Mouse (Mus musculus) midbrain, embryonic 15.5 days (tissue): ENCODE measurements around the gene Nrg3. TPM values are rescaled to one million over a fixed set of nuclear protein-coding genes. Genes with fewer than 3 reads are reported as not detected.

Experiments
- ATAC-seq: fragments of 200-750 bp; cut with Nextera tagmentation; replicated peaks from 2 replicates; pipeline ENCODE4 v1.8.0; 2017; ENCODE audit warnings: moderate TSS enrichment
- H3K27ac ChIP-seq: fragments of 300-500 bp; sonication (generic); 2 replicates; pipeline ENCODE4 v1.5.1; 2015; ENCODE audit warnings: mild to moderate bottlenecking, inconsistent platforms
- H3K27me3 ChIP-seq: fragments of 300-500 bp; sonication (generic); replicated peaks from 2 replicates; pipeline ENCODE4 v1.6.1; 2015; ENCODE audit warnings: inconsistent platforms
- H3K36me3 ChIP-seq: fragments of 300-500 bp; sonication (generic); replicated peaks from 2 replicates; pipeline ENCODE4 v1.6.1; 2015; ENCODE audit warnings: inconsistent platforms
- H3K4me1 ChIP-seq: fragments of 300-500 bp; sonication (generic); 2 replicates; pipeline ENCODE4 v1.6.1; 2015; ENCODE audit warnings: inconsistent platforms
- H3K4me2 ChIP-seq: fragments of 300-500 bp; sonication (generic); 2 replicates; pipeline ENCODE4 v1.6.1; 2015; ENCODE audit warnings: inconsistent platforms, mild to moderate bottlenecking, moderate library complexity
- H3K4me3 ChIP-seq: fragments of 300-500 bp; sonication (generic); 2 replicates; pipeline ENCODE4 v1.5.1; 2015; ENCODE audit warnings: mild to moderate bottlenecking, inconsistent platforms
- H3K9ac ChIP-seq: fragments of 300-500 bp; sonication (generic); 2 replicates; pipeline ENCODE4 v1.6.1; 2015; ENCODE audit warnings: mild to moderate bottlenecking, inconsistent platforms
- H3K9me3 ChIP-seq: fragments of 300-500 bp; sonication (generic); 2 replicates; pipeline ENCODE4 v1.6.1; 2016; ENCODE audit warnings: inconsistent platforms
- WGBS: fragments of 180-500 bp; shearing (Covaris S2); methylation state at CpG from one replicate; pipeline ENCODE4 v1.1.7; 2015; ENCODE audit warnings: mixed read lengths; 5-methylcytosine and 5-hydroxymethylcytosine counted together
- polyA plus RNA-seq: library from polyadenylated mRNA; unstranded; fragments of >200 nt; fragmentation: Nextera tagmentation; extraction: Ambion mirVana; gene quantifications from 2 replicates; pipeline ENCODE4 v1.2.1, GENCODE M21; 2015

The Nrg3 gene
- polyA plus RNA-seq, 1 experiment from 2014 or later: 17.2 TPM

DNA sequence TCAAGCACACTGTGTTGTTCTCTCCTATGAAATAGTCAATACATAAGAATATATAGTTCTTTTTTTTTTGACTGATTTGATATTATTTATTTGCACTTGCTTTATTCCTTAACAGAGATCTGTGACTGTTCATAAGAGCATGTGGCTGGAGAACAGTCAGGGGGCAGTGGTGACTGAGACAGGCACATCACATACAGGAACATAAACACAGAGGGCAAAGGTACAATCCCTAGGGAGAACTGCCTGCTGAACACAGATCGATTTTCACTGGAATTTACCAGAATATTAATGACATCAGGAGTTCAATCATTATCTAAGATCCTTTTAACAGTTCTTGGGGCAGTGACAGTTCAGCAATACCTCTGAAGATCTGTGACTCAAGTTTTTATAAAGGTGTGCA is 812.9 kb downstream of the Nrg3 start:
- WGBS: 51% methylated on average over 1 of the region's 1 CpGs
- Histone ChIP-seq H3K4me2 (no peak overlapping the region), H3K36me3 (no peaks in the 10 kb centered on the region), H3K4me1 (no peaks in the 10 kb centered on the region), H3K27ac (no peak overlapping the region), H3K9me3 (no peaks in the 10 kb centered on the region), H3K4me3 (no peak overlapping the region), H3K27me3 (no peaks in the 10 kb centered on the region), H3K9ac (no peak overlapping the region)
- no peak for ATAC-seq

DNA sequence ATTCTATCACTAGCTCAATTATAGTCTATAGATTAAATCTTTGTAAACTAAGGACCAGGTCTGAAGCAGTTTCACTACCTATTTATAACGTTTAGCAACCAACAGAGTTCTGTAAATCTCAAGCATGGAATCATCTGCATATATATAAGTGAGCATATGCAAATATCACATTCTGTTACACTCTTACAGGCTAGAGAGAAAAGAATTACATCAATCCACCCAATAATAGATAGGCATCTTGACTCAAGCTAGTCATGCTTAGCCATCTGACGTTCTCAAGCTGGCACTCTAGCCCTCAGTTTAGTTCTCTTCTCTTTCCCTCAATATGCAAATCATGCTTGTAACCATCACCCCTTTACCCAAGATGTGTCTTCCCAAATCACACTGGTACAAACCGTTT is 835.8 kb downstream of the Nrg3 start:
- Histone ChIP-seq H3K4me1 (no peaks in the 10 kb centered on the region), H3K36me3 (no peaks in the 10 kb centered on the region), H3K9me3 (no peaks in the 10 kb centered on the region), H3K9ac (no peak overlapping the region), H3K27me3 (no peaks in the 10 kb centered on the region), H3K4me2 (no peak overlapping the region), H3K4me3 (no peak overlapping the region), H3K27ac (no peak overlapping the region)
- no peak for ATAC-seq
- WGBS: 79% methylated on average over 3 of the region's 3 CpGs

DNA sequence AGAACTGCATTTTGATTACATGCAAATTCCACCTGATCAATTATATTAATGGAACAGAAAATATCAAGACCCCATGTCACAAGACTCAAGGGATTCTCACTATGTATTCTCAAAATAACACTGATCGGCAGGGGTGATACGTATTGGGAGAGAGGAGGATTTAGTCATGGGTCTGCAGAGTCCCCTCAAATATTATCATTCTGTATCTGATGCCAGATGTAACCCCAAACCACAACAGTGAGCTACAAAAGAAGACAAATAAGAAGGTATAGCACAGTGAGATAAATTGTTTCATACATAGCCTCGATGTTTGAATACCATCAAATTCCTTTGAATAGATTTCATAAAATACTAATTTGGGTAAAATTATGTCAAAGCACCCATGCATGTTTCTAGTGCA is 842.8 kb downstream of the Nrg3 start:
- H3K27ac ChIP-seq: no peak overlapping the region
- no peaks in the 10 kb centered on the region for H3K27me3 ChIP-seq
- H3K4me3 ChIP-seq: no peak overlapping the region
- 75% methylated on average over 3 of the region's 3 CpGs for WGBS
- no peaks in the 10 kb centered on the region for H3K9me3 ChIP-seq
- H3K4me1 ChIP-seq: no peaks in the 10 kb centered on the region
- H3K36me3 ChIP-seq: no peaks in the 10 kb centered on the region
- no peak overlapping the region for H3K9ac ChIP-seq
- no peak overlapping the region for H3K4me2 ChIP-seq
- no peak for ATAC-seq

DNA sequence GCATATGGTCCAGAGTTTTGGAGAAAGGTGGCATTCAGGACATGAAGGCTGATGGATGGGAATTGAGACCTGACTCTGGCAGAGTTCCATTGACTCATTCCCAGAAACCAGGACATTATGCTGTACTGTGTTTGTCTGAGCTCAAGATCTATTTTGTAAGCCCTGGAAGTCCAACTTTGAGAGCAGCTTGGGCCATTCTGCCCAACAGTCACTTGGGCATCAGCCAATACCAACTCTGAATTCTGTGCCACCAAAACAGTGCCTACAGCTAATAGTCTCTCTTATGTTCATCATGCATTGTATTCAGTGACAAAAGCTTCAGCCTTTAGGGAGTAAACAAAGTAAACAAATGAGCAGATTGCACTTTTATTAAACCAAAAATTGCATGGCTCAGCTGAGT is 843.2 kb downstream of the Nrg3 start:
- Histone ChIP-seq H3K4me3 (no peak overlapping the region), H3K4me1 (no peaks in the 10 kb centered on the region), H3K27ac (no peak overlapping the region), H3K36me3 (no peaks in the 10 kb centered on the region), H3K4me2 (no peak overlapping the region), H3K9me3 (no peaks in the 10 kb centered on the region), H3K9ac (no peak overlapping the region), H3K27me3 (no peaks in the 10 kb centered on the region)
- no peak for ATAC-seq

GRCm38 (mm10) chr14:38628862-38629619 is 843.8 kb downstream of the Nrg3 start:
- Histone ChIP-seq H3K27ac (no peak overlapping the region), H3K4me1 (no peaks in the 10 kb centered on the region), H3K36me3 (no peaks in the 10 kb centered on the region), H3K9me3 (no peaks in the 10 kb centered on the region), H3K4me3 (no peak overlapping the region), H3K27me3 (no peaks in the 10 kb centered on the region), H3K4me2 (no peak overlapping the region), H3K9ac (no peak overlapping the region)
- 63% methylated on average over 2 of the region's 2 CpGs for WGBS
- ATAC-seq: no peak

DNA sequence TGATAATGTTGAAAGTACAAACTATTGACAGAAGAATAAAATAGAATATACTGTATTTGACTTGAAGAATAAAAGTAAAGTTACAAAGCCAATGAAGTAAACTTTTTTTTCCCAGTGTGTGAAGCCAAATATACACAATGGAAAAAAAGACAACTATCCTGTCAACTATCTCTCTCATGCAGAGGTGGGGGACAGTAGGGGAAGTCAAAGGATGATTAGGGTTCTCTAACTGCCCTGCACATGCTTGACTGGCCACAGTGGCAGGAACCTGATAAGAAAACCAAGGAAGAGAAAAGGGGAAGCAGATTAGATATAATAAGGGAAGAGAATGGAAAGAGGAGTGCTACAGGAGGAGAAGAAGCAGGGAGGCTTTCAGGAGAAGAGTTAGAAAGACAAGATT is 855.9 kb downstream of the Nrg3 start:
- H3K27me3 ChIP-seq: no peaks in the 10 kb centered on the region
- no peaks in the 10 kb centered on the region for H3K9me3 ChIP-seq
- H3K4me1 ChIP-seq: no peaks in the 10 kb centered on the region
- no peak overlapping the region for H3K27ac ChIP-seq
- H3K9ac ChIP-seq: no peak overlapping the region
- H3K36me3 ChIP-seq: no peaks in the 10 kb centered on the region
- no peak overlapping the region for H3K4me2 ChIP-seq
- no peak overlapping the region for H3K4me3 ChIP-seq
- ATAC-seq: no peak

DNA sequence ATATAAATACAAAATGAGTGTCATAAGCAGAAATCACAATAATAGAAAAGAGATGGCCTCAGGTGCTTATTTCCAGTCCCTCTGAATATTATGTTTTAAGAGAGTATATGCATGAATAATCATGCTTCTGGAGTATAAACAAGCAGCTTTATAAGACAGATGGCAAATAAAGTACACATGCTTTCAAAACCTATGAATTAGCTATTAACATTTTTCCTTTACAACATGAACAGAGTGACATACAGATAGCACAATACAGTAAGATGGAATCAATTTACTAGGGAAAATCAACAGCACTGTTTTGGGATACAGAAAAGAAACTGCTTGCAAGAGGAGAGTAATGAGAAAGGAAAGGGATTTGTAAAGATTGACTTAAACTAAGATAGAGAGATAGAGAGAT is 875.2 kb downstream of the Nrg3 start:
- Histone ChIP-seq H3K9ac (no peak overlapping the region), H3K9me3 (no peaks in the 10 kb centered on the region), H3K4me1 (no peaks in the 10 kb centered on the region), H3K27me3 (no peaks in the 10 kb centered on the region), H3K4me3 (no peak overlapping the region), H3K36me3 (no peaks in the 10 kb centered on the region), H3K27ac (no peak overlapping the region), H3K4me2 (no peak overlapping the region)
- ATAC-seq: no peak

DNA sequence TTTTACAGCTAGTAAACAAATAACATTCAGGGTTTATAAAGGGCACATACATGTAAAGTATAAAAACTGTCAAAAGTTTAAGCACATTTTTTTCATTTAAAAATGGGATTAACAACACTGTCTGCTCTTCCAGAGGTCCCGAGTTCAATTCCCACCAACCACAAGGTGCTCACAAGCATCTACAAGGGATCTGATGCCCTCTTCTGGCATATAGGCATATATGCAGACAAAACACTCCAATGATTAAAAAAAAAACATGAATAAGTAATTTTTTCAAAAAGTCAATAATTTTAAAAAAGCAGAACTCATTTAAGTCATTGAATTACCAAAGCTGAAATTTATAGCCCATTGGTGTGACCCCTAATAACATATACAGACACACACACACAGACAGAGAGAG is 878.6 kb downstream of the Nrg3 start:
- Histone ChIP-seq H3K9me3 (no peaks in the 10 kb centered on the region), H3K4me1 (no peaks in the 10 kb centered on the region), H3K27me3 (no peaks in the 10 kb centered on the region), H3K9ac (no peak overlapping the region), H3K36me3 (no peaks in the 10 kb centered on the region), H3K4me3 (no peak overlapping the region), H3K27ac (no peak overlapping the region), H3K4me2 (no peak overlapping the region)
- no peak for ATAC-seq
- 85% methylated on average over 1 of the region's 1 CpGs for WGBS

- no peak overlapping the region for H3K4me2 ChIP-seq
- no peak for ATAC-seq
- no peaks in the 10 kb centered on the region for H3K4me1 ChIP-seq
- H3K9me3 ChIP-seq: no peaks in the 10 kb centered on the region
- WGBS: 91% methylated on average over 3 of the region's 3 CpGs
- no peak overlapping the region for H3K4me3 ChIP-seq
- no peaks in the 10 kb centered on the region for H3K36me3 ChIP-seq
- no peak overlapping the region for H3K9ac ChIP-seq
- H3K27ac ChIP-seq: no peak overlapping the region
- H3K27me3 ChIP-seq: no peaks in the 10 kb centered on the region
Measured at GRCm38 (mm10) chr14:38576796-38577195, 896.1 kb downstream of the Nrg3 start.

- Histone ChIP-seq H3K9ac (no peak overlapping the region), H3K9me3 (no peaks in the 10 kb centered on the region), H3K4me1 (no peaks in the 10 kb centered on the region), H3K27ac (no peak overlapping the region), H3K4me3 (no peak overlapping the region), H3K4me2 (no peak overlapping the region), H3K27me3 (no peaks in the 10 kb centered on the region), H3K36me3 (no peaks in the 10 kb centered on the region)
- WGBS: 85% methylated on average over 1 of the region's 1 CpGs
- no peak for ATAC-seq
Measured at GRCm38 (mm10) chr14:38568184-38568583, 904.7 kb downstream of the Nrg3 start.

DNA sequence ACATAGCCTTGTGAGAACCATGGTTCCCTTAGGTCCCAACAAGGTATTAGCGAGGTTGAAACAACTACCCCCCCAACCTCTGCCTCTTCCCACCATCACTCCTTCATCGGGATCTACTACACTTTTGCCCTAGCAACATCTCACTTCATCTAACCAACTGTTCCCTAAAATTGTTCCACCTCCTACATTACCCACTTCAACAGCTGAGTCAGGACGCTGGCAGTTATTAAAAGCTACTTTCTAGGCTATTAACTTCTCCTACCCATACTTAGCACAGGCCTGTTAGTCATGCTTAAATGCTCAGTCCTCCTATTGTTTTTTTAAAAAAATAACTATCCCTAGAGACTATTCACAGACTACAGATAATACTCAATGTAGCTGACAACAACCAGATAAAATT is 906.7 kb downstream of the Nrg3 start:
- Histone ChIP-seq H3K27me3 (no peaks in the 10 kb centered on the region), H3K9me3 (no peaks in the 10 kb centered on the region), H3K27ac (no peak overlapping the region), H3K4me3 (no peak overlapping the region), H3K9ac (no peak overlapping the region), H3K36me3 (no peaks in the 10 kb centered on the region), H3K4me2 (no peak overlapping the region), H3K4me1 (no peaks in the 10 kb centered on the region)
- WGBS: 92% methylated on average over 3 of the region's 3 CpGs
- no peak for ATAC-seq

DNA sequence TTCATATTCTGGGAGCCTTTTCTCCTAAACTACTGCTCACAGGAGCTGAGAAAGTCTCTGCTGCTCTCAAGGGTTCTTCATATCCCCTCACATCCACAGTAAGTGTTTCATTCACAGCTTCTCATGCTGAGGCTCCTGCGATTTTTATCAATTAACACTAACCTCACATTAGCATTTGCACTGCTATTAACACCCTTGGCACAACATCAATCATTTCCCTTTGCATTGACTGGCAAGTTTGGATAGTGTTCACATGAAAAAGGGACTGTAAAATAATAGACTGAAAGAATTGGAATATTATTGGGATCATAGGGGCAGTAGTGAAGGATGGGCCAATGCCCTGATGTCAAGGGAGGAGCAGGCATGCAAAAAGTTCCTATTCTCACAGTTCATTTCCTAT is 918.3 kb downstream of the Nrg3 start:
- Histone ChIP-seq H3K9ac (no peak overlapping the region), H3K27me3 (no peaks in the 10 kb centered on the region), H3K9me3 (no peaks in the 10 kb centered on the region), H3K27ac (no peak overlapping the region), H3K36me3 (no peaks in the 10 kb centered on the region), H3K4me1 (no peaks in the 10 kb centered on the region), H3K4me3 (no peak overlapping the region), H3K4me2 (no peak overlapping the region)
- no peak for ATAC-seq
- WGBS: 68% methylated on average over 1 of the region's 1 CpGs

DNA sequence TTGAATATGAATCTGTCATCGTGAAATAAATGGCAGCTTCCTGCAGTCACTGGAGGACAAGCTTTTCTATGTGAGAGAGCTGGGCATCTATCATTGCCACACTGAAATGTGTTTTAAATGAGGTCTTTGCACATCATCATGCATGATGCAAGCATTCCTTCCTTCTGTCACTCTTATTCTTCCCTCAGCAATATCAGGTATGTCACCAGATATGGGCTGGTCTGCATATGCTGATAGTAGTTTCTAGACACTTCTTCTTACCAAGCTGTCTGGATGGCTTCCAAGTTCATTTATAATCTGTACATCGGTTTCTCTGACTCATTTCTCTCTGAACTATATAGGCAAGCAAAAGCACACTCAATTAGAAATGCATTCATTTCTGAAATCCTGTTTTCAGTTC is 925.6 kb downstream of the Nrg3 start:
- Histone ChIP-seq H3K4me3 (no peak overlapping the region), H3K27ac (no peak overlapping the region), H3K9me3 (no peaks in the 10 kb centered on the region), H3K9ac (no peak overlapping the region), H3K4me2 (no peak overlapping the region), H3K4me1 (no peaks in the 10 kb centered on the region), H3K27me3 (no peaks in the 10 kb centered on the region), H3K36me3 (no peaks in the 10 kb centered on the region)
- WGBS: 42% methylated on average over 2 of the region's 2 CpGs
- no peak for ATAC-seq
